Mouse (Mus musculus): Measurements from ENCODE around the gene Gm36210.

- peak; percentile 70 to 86; a peak in 3 of 4 replicates for TF ChIP-seq POLR2A (IDR thresholded peaks at IDR 0.05; ENCODE audit: control insufficient read depth in 1 of 2, insufficient read depth in 1 of 2, low read depth in 1 of 2, low read length in 2 of 2, poor library complexity in 1 of 2)
- TF ChIP-seq CTCF (IDR thresholded peaks at IDR 0.05 in 2 of 3, conservative IDR thresholded peaks at IDR 0.05 in 1 of 3; ENCODE audit: control insufficient read depth in 1 of 3, insufficient read depth in 1 of 3, low read depth in 2 of 3, low read length in 3 of 3, poor library complexity in 1 of 3, severe bottlenecking in 1 of 3) = no peak
- TF ChIP-seq MYC (IDR thresholded peaks at IDR 0.05; ENCODE audit: low read depth, low read length) = 0 out of 2 replicates have a peak, but pooled peaks have one; percentile 35
- no peak for TF ChIP-seq USF2 (IDR thresholded peaks at IDR 0.05; ENCODE audit: borderline replicate concordance in 1 of 2, insufficient read depth in 1 of 2, low read depth in 1 of 2, low read length in 2 of 2)
- TF ChIP-seq MAX (IDR thresholded peaks at IDR 0.05; ENCODE audit: low read length) = no peak
Observed at GRCm38 (mm10) chr7:4915007-4915665, 8.8 kb upstream of the Gm36210 start, which contains the start of gene Zfp628.

Data from MEL (cell line).